Mouse (Mus musculus): ENCODE results near the gene Atp4b. TPM values are rescaled to one million over a fixed set of nuclear protein-coding genes. Genes with fewer than 3 reads are reported as not detected.

The Atp4b gene
- polyA plus RNA-seq, 2 experiments, result not detected

GRCm38 (mm10) chr8:13406011-13406410, 9.4 kb upstream of the Atp4b start:
- Histone ChIP-seq H3K4me3 (replicated peaks; ENCODE audit: low read length) (no peak overlapping the region), H3K36me3 (ENCODE audit: control insufficient read depth, insufficient read depth, low read length) (no peaks in the 10 kb centered on the region), H3K4me2 (replicated peaks; ENCODE audit: low read depth, low read length, severe bottlenecking) (no peak overlapping the region), H3K27ac (replicated peaks; ENCODE audit: low read depth, low read length) (no peak overlapping the region), H3K9ac (ENCODE audit: low read depth, low read length, severe bottlenecking) (no peak overlapping the region), H3K4me1 (ENCODE audit: control insufficient read depth, insufficient read depth, low read length) (no peaks in the 10 kb centered on the region), H3K9me3 (ENCODE audit: control insufficient read depth, low read length) (no peaks in the 10 kb centered on the region), H3K27me3 (ENCODE audit: control insufficient read depth, insufficient read depth, low read length) (no peaks in the 10 kb centered on the region)
- ATAC-seq (ENCODE audit: low FRiP score, low read depth), result no peak
- no peak for DNase-seq (ENCODE audit: low spot score)
- TF ChIP-seq POLR2A (IDR thresholded peaks at IDR 0.05; ENCODE audit: borderline replicate concordance, extremely low read depth, insufficient read depth, insufficient read length), result no peak
- WGBS, result 68% methylated on average over 5 of the region's 5 CpGs

- H3K9ac ChIP-seq (ENCODE audit: low read depth, low read length, severe bottlenecking), result no peak within 1 kb of the TSS
- no peak within 1 kb of the TSS for H3K4me2 ChIP-seq (replicated peaks; ENCODE audit: low read depth, low read length, severe bottlenecking)
- no peak for TF ChIP-seq POLR2A (IDR thresholded peaks at IDR 0.05; ENCODE audit: borderline replicate concordance, extremely low read depth, insufficient read depth, insufficient read length)
- no peaks in the 10 kb centered on the region for H3K9me3 ChIP-seq (ENCODE audit: control insufficient read depth, low read length)
- ATAC-seq (ENCODE audit: low FRiP score, low read depth) (no peak), DNase-seq (ENCODE audit: low spot score) (no peak)
- no peak within 1 kb of the TSS for H3K27ac ChIP-seq (replicated peaks; ENCODE audit: low read depth, low read length)
- no peaks in the 10 kb centered on the region for H3K36me3 ChIP-seq (ENCODE audit: control insufficient read depth, insufficient read depth, low read length)
- H3K4me3 ChIP-seq (replicated peaks; ENCODE audit: low read length), result no peak within 1 kb of the TSS
- no peaks in the 10 kb centered on the region for H3K27me3 ChIP-seq (ENCODE audit: control insufficient read depth, insufficient read depth, low read length)
- whole genome bisulfite sequencing, result 80% methylated on average over 5 of the region's 5 CpGs
- H3K4me1 ChIP-seq (ENCODE audit: control insufficient read depth, insufficient read depth, low read length), result no peaks in the 10 kb centered on the region
Observed at GRCm38 (mm10) chr8:13404666-13405131, 8.1 kb upstream of the Atp4b start, which contains the start of gene Grk1. Gene Grk1, plus strand, starts transcription at chr8:13405081.

GRCm38 (mm10) chr8:13403517-13403916, 6.9 kb upstream of the Atp4b start:
- DNase-seq (ENCODE audit: low spot score) (no peak), ATAC-seq (ENCODE audit: low FRiP score, low read depth) (no peak)
- WGBS, result 71% methylated on average over 6 of the region's 6 CpGs
- no peak for TF ChIP-seq POLR2A (IDR thresholded peaks at IDR 0.05; ENCODE audit: borderline replicate concordance, extremely low read depth, insufficient read depth, insufficient read length)
- Histone ChIP-seq H3K36me3 (ENCODE audit: control insufficient read depth, insufficient read depth, low read length) (no peaks in the 10 kb centered on the region), H3K27me3 (ENCODE audit: control insufficient read depth, insufficient read depth, low read length) (no peaks in the 10 kb centered on the region), H3K4me1 (ENCODE audit: control insufficient read depth, insufficient read depth, low read length) (no peaks in the 10 kb centered on the region), H3K4me2 (replicated peaks; ENCODE audit: low read depth, low read length, severe bottlenecking) (no peak overlapping the region), H3K9me3 (ENCODE audit: control insufficient read depth, low read length) (no peaks in the 10 kb centered on the region), H3K4me3 (replicated peaks; ENCODE audit: low read length) (no peak overlapping the region), H3K9ac (ENCODE audit: low read depth, low read length, severe bottlenecking) (no peak overlapping the region), H3K27ac (replicated peaks; ENCODE audit: low read depth, low read length) (no peak overlapping the region)

GRCm38 (mm10) chr8:13393869-13394268, 2.8 kb downstream of the Atp4b start:
- Histone ChIP-seq H3K27ac (replicated peaks; ENCODE audit: low read depth, low read length) (no peak overlapping the region), H3K4me1 (ENCODE audit: control insufficient read depth, insufficient read depth, low read length) (no peaks in the 10 kb centered on the region), H3K9me3 (ENCODE audit: control insufficient read depth, low read length) (no peaks in the 10 kb centered on the region), H3K4me2 (replicated peaks; ENCODE audit: low read depth, low read length, severe bottlenecking) (no peak overlapping the region), H3K36me3 (ENCODE audit: control insufficient read depth, insufficient read depth, low read length) (no peaks in the 10 kb centered on the region), H3K4me3 (replicated peaks; ENCODE audit: low read length) (no peak overlapping the region), H3K27me3 (ENCODE audit: control insufficient read depth, insufficient read depth, low read length) (no peaks in the 10 kb centered on the region), H3K9ac (ENCODE audit: low read depth, low read length, severe bottlenecking) (no peak overlapping the region)
- no peak for TF ChIP-seq POLR2A (IDR thresholded peaks at IDR 0.05; ENCODE audit: borderline replicate concordance, extremely low read depth, insufficient read depth, insufficient read length)
- 92% methylated on average over 7 of the region's 7 CpGs for WGBS
- ATAC-seq (ENCODE audit: low FRiP score, low read depth), result no peak
- no peak for DNase-seq (ENCODE audit: low spot score)

GRCm38 (mm10) chr8:13388744-13389143, 7.9 kb downstream of the Atp4b start:
- H3K4me2 ChIP-seq (replicated peaks; ENCODE audit: low read depth, low read length, severe bottlenecking), result no peak overlapping the region
- WGBS, result 67% methylated on average over 2 of the region's 2 CpGs
- H3K4me3 ChIP-seq (replicated peaks; ENCODE audit: low read length), result no peak overlapping the region
- H3K27ac ChIP-seq (replicated peaks; ENCODE audit: low read depth, low read length), result no peak overlapping the region
- H3K27me3 ChIP-seq (ENCODE audit: control insufficient read depth, insufficient read depth, low read length), result no peaks in the 10 kb centered on the region
- H3K9me3 ChIP-seq (ENCODE audit: control insufficient read depth, low read length), result no peaks in the 10 kb centered on the region
- ATAC-seq (ENCODE audit: low FRiP score, low read depth) (no peak), DNase-seq (ENCODE audit: low spot score) (no peak)
- no peaks in the 10 kb centered on the region for H3K36me3 ChIP-seq (ENCODE audit: control insufficient read depth, insufficient read depth, low read length)
- no peak overlapping the region for H3K9ac ChIP-seq (ENCODE audit: low read depth, low read length, severe bottlenecking)
- no peaks in the 10 kb centered on the region for H3K4me1 ChIP-seq (ENCODE audit: control insufficient read depth, insufficient read depth, low read length)
- no peak for TF ChIP-seq POLR2A (IDR thresholded peaks at IDR 0.05; ENCODE audit: borderline replicate concordance, extremely low read depth, insufficient read depth, insufficient read length)

- TF ChIP-seq POLR2A (IDR thresholded peaks at IDR 0.05; ENCODE audit: borderline replicate concordance, extremely low read depth, insufficient read depth, insufficient read length), result no peak
- no peak overlapping the region for H3K9ac ChIP-seq (ENCODE audit: low read depth, low read length, severe bottlenecking)
- ATAC-seq (ENCODE audit: low FRiP score, low read depth), result no peak
- no peak overlapping the region for H3K27ac ChIP-seq (replicated peaks; ENCODE audit: low read depth, low read length)
- H3K27me3 ChIP-seq (ENCODE audit: control insufficient read depth, insufficient read depth, low read length), result no peaks in the 10 kb centered on the region
- no peak overlapping the region for H3K4me3 ChIP-seq (replicated peaks; ENCODE audit: low read length)
- H3K4me1 ChIP-seq (ENCODE audit: control insufficient read depth, insufficient read depth, low read length), result no peaks in the 10 kb centered on the region
- H3K36me3 ChIP-seq (ENCODE audit: control insufficient read depth, insufficient read depth, low read length), result no peaks in the 10 kb centered on the region
- H3K9me3 ChIP-seq (ENCODE audit: control insufficient read depth, low read length), result no peaks in the 10 kb centered on the region
- no peak for DNase-seq (ENCODE audit: low spot score)
- 82% methylated on average over 8 of the region's 8 CpGs for WGBS
- no peak overlapping the region for H3K4me2 ChIP-seq (replicated peaks; ENCODE audit: low read depth, low read length, severe bottlenecking)
Observed at GRCm38 (mm10) chr8:13387728-13388127, 8.9 kb downstream of the Atp4b start.
